Mouse (Mus musculus) central nervous system, embryonic 14 days (tissue): Measurements from ENCODE around the gene Vstm4. TPM values are rescaled to one million over a fixed set of nuclear protein-coding genes. Genes with fewer than 3 reads are reported as not detected.

ENCODE experiments used
- polyA plus RNA-seq: library from polyadenylated mRNA; depleted of rRNA; stranded (reverse); fragments of >200 nt; gene quantifications from 2 replicates; pipeline ENCODE4 v1.2.3, GENCODE M21; 2012; rRNA removed

Gene Vstm4
- polyA plus RNA-seq: 4.9 and 7.6 TPM in 2 replicates

GRCm38 (mm10) chr14:32856681-32857328, at the start of gene Vstm4:
Gene Vstm4 (plus strand): TSS chr14:32856756.

GRCm38 (mm10) chr14:32833847-32834246, 22.7 kb upstream of the Vstm4 start, which contains the start of gene Fam170b:
Gene Fam170b (plus strand): TSS chr14:32833962.

Other genes with a start within 250 kb of the Vstm4 start
- gene 3425401B19Rik, start 171.5 kb upstream of the Vstm4 start, polyA plus RNA-seq: 0.15 and 0.20 TPM in 2 replicates
- gene Tmem273, start 70.8 kb upstream of the Vstm4 start, polyA plus RNA-seq: 0.41 and 1.1 TPM in 2 replicates
- not detected in 2 replicates for gene Fam170b, start 22.8 kb upstream of the Vstm4 start, polyA plus RNA-seq
- gene Lrrc18, start 134.6 kb downstream of the Vstm4 start, polyA plus RNA-seq: 0.43 and 0.60 TPM in 2 replicates